Mouse (Mus musculus) liver, adult 2 months (tissue): ENCODE results near the gene Adgrf5.

Source experiments
- CTCF ChIP-seq: fragments of 200-500 bp; IDR thresholded peaks from 2 replicates; pipeline ENCODE4 v1.5.1; 2011; ENCODE audit warnings: low read depth, low read length, control low read depth
- POLR2A ChIP-seq: fragments of 200-500 bp; IDR thresholded peaks from 2 replicates; pipeline ENCODE4 v1.6.1; 2011; ENCODE audit warnings: low read length, control low read depth; ENCODE audit not compliant: insufficient read depth; ENCODE audit errors: extremely low read depth

GRCm38 (mm10) chr17:43361021-43361420, 770 bp downstream of the Adgrf5 start:
- no peak for TF ChIP-seq CTCF
- no peak for TF ChIP-seq POLR2A
